Mouse (Mus musculus) embryo, embryonic 11.5 days (tissue): ENCODE data around the gene Lhfpl2.

ENCODE experiments used
- DNase-seq: peaks from one replicate; pipeline ENCODE4 v3.0.0-alpha.2; 2012; ENCODE audit warnings: low read depth, low spot score

Lhfpl2 gene

DNA sequence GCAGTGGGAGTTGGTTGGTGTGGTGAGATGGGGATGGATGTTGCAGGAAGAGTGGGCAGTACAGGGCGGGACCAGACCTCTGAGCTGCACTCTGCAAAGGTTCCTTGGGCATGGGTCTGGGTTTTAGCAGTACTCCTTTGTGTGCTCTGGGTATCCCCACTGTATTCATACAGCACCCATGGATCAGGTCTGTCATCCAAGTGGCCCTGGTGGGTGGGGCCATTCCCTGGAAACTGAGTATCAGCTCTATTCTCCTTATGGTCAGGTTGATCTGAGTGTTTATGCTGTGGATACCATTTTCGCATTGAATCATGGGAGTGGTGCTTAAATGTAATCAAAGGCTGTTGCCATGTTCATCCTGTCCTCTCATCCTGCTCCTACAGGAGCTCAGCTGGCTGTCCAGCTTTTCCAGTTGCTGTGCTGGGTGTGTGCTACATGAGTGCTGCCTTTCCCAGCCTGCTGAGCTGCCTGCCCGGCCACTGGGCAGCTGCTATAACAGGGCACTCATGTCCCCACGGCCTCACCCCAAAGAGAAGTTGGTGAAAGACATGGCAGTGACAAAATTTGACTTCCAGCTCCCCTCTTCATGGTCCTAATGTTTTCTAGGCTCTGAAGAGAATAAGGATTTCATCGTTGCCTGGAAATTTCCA lies 9.2 kb downstream of the Lhfpl2 start:
- DNase-seq: no peak

DNA sequence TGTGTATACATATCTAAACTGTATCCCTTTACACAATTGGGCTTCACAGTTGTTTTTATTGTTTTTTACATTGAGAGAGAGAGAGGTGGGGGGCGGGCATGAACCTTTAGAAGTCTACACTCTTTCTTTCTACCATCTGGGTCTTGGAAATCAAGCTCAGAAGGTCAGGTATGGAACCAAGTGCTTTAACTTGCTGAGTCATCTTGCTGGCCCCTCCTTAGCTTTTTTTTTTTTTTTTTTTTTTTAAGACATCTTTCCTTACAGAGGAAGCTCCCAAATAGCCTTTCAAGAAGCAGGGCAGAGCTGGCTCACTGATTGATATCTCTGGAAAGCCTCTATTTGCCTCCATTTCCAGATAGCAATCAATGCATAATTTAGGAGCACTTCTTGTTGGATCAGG lies 10.7 kb downstream of the Lhfpl2 start:
- no peak for DNase-seq

DNA sequence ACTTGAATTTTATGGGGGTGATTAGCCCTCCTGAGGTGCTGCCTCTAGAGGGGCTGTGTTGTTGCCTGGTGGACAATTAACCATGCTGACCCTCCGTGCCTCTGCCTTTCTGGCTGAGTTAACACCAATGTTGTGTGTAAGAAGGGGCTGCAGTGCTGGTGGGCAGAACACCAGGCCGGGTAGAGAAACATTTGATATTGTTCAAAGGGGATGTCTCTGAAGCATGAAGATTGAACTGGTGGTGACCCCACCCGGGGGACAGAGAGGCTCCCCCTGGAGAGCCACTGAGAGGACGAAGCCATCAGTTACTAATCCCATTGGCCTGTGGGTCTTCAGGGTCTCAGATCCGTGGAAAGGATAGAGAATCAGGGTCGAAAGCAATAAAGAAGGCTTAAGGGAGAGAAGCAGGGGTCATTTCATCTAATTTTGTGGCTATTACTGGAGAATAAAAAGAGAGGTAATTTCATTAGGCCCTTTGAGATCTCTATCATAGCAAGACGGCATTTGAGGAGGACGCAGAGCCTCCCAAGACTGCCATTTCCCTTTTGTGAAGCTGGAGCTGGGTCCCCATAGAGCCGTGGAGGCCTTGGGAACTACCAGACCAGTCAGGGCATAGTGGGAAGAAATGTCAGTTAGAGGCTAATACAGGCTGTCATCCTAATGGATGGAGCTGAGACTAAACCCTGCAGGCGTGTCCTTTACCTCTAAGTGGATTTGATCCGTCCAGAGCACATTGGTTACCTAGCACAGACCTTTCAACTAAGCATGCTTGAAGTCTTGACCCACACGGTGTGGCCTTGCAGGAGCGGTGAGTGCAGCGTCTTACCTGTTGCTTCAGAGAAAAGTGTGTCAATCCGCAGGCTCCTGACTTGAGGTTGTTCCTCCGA lies 12.1 kb downstream of the Lhfpl2 start:
- DNase-seq: no peak

DNA sequence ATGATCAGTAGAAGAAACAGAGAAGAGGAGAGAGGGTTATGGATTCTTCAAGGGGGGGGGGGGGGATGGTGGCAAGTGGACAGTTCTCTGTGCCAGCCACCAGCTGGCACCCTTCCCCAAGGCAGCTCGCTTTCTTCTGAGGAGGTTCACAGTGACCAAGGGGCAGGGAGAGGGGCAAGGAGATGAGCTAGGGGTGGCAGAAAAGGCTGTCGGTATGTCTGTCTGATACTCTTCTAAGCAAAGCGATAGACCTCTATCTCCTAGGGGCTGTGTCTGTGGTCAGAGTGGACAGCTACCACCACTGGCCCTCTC lies 12.7 kb downstream of the Lhfpl2 start:
- no peak for DNase-seq

DNA sequence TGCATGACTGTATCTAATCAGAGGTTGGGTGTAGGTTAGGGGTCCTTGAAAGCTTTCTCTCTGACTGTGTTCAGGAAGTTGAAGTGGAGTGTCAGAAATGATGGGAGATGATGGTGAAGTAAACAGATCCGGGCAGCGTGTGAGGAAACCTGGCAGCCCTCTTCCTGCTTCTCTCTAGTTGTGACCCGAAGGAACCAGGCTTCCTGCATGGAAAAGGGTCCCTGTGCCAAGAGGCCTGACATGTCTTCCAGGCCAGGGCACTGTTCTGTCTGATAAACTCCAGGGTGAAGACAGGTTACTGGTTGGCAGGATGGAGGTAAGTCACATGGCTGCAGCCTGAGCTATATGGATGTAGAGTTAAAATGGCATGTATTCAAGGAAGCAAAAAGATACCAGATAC lies 13.3 kb downstream of the Lhfpl2 start:
- DNase-seq: no peak

- no peak for DNase-seq
Observed at GRCm38 (mm10) chr13:94073046-94073715, 15.6 kb downstream of the Lhfpl2 start.

GRCm38 (mm10) chr13:94073716-94074115 lies 16.1 kb downstream of the Lhfpl2 start:
- no peak for DNase-seq

DNA sequence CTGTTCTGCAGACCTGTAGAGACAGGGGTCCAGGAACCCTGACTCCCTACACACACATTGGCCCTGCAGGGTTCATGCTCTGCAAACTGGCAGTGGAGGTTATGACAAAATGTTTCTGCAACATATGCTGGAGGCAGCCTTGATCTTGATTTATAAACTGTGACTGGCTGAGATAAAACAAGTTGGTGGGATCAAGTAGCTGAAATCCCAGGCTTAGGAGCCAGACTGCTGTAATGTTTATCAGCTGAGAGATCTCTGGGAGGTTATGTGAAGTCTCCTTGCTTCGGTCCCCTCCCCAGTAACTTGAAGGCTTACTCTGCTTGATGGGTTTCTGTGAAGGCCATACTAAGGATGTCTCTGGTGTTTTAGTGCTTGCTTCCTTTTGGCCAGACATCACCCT lies 17.6 kb downstream of the Lhfpl2 start:
- DNase-seq: no peak

- DNase-seq: no peak
Observed at GRCm38 (mm10) chr13:94077136-94078018, 19.8 kb downstream of the Lhfpl2 start.

- DNase-seq: no peak
Observed at GRCm38 (mm10) chr13:94083196-94083595, 25.6 kb downstream of the Lhfpl2 start.

DNA sequence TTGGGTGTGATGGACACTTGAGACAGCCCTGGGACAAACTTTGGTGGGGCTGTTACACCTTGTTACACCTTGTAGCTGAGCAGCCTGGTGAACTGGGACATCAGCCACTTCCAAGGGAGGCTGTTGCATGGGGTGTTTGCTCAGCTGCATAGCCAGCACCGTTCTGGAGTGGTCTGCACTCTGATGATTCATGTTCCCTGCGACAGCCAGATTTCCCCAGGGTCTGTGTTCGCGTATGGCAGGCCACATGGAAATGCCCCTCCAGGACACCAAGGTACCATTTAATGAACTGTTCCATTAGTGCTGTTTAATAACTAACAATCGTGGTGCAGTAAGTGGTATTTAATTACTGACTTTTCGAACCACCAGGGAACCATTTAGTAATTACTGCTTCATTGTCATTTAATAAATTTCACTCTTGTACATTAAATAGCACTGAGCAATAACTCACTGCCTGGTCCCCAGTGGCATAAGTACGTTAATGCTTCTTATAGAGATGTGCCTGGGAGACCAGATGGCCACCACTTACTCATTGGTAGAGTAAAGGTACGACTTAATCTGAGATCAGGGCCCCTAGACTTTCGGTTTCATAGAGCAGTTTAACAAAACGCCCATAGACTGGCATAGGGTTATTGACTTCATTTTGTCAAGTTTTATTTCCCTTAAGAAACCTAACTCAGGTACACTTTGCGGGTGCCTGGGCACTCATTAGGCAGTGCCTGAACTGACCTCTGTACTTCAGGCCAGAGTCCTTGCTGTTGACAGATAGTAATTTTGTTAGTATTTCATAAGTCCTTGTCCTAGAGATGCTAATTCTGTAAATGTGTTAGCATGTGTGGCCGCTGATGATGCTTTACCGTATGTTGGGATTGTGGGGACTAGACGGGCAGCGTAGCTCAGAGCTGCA lies 26.9 kb downstream of the Lhfpl2 start:
- no peak for DNase-seq

- DNase-seq: no peak
Observed at GRCm38 (mm10) chr13:94086090-94086808, 28.7 kb downstream of the Lhfpl2 start.

DNA sequence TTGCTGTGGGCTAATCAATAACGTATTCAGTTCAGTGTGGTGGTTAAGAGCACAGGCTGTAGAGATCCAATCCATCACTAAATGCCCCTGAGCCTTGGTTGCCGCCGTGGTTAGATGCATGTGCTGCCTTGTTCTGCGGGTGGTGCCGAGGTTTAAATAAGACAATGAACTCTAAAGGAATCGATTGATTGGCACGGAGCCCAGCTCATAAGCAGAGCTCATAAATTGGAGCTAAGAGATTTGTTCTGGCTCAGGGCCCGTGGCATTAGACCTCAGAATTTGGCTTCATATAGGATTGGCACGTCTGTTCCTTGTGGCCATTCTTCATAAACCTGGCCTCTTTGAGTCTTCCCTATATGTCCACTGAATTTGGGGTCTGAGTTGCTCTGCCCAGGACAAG lies 29.5 kb downstream of the Lhfpl2 start:
- no peak for DNase-seq

- DNase-seq: no peak
Observed at GRCm38 (mm10) chr13:94088788-94089187, 31.2 kb downstream of the Lhfpl2 start.

GRCm38 (mm10) chr13:94089286-94089685 lies 31.7 kb downstream of the Lhfpl2 start:
- no peak for DNase-seq

GRCm38 (mm10) chr13:94091366-94091765 lies 33.8 kb downstream of the Lhfpl2 start:
- DNase-seq: no peak

DNA sequence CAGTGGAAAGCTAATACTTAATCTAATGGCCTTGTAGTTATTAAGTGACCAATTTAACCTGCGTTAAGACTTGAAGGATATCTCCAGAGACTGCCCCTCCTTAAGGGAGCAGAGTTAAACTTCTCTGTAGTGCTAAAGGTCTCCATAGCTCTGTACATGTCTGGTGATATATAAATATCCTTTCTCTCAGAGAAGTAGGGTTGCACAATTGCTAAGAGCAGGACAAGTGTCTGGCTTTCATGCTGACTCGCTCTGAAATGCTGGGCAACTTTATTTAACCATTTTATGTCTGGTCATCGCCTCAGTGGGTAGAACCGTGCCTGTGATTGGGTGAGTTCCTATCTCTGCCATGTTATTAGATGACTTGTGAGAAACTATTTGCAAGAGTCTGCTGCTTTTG lies 36.6 kb downstream of the Lhfpl2 start:
- DNase-seq: no peak

DNA sequence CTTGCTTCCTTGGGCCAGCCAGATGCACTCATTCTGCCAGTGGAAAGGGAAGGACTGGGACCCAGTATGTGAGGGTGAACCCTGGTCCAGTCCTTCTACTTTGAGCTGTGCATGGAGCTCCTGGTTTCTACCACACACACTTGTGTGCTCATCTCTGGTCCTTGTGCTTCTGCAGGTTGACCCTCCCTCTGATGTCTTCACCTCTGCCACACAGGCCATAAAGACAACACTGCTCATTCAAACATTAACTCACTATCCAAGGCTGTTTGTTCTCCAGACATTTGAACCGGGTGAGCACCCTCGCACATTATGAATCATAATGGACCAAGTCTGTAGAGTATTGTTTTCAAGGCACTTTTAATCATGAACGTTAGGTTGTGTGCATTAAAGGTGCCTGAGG lies 37.0 kb downstream of the Lhfpl2 start:
- no peak for DNase-seq

DNA sequence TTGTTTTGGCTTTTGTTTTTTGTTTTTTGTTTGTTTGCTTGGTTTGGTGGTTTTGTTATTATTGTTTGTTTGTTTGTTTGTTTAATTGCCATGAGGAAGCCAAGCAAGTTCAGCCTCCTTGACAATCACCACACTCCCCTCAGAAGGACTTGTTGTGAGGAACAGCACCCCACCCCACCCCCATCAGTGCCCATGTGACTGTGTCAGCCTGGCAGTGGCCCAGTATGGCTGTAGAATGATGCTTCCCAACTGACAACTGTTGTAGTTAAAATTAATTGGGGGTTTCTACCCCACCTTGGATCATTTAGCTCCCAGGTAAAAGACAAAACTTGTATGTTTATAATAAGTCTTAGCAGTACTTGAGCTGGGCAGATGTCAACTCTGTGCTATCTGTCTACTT lies 37.6 kb downstream of the Lhfpl2 start:
- no peak for DNase-seq

DNA sequence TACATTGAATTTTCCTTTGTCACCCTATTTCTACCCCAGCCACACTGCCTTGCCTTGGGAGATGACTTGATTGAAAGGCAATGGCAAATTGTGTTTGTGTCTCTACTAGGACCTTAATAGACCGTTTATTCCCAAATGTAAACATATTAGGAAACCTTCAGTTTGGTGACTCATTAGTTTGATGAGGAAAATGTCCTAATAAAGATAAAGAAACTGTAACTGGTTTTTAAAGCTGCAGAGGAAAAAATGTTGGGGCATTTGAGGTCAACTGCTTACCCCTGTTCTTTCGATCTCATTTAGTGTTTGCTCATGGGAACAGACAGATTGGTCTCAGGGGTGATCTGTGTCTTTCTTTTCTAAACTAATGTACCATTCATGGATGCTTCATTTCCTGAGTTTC lies 40.1 kb downstream of the Lhfpl2 start:
- DNase-seq: no peak
